Mouse (Mus musculus) 3T3-L1 (cell line): ENCODE measurements around the gene Fscb.

Experiments used
- DNase-seq: peaks from one replicate; pipeline ENCODE4 v3.0.0-alpha.2; 2015; ENCODE audit warnings: low read depth, low spot score

The Fscb gene

DNA sequence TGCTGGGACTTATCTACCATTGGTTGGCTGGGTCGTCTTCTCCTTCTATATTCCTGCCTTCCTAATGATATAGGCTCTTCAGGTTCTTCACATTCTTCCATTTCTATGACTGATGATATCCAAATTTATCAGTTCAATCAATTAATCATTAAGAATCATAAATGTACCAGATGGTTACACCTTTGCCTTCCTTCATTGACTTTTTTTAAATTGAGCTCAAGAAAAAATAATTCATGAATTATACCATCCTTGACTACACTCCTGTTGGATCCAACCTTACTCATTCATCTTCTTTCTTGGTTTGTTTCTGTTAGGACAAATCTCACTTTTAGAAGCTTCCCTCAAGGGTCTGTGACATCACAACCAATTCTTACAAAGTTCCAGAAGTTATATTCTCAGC is at the start of gene Fscb:
Gene Fscb, minus strand, starts transcription at position 101 of the 400 bp plus-strand sequence.
- DNase-seq, result no peak

DNA sequence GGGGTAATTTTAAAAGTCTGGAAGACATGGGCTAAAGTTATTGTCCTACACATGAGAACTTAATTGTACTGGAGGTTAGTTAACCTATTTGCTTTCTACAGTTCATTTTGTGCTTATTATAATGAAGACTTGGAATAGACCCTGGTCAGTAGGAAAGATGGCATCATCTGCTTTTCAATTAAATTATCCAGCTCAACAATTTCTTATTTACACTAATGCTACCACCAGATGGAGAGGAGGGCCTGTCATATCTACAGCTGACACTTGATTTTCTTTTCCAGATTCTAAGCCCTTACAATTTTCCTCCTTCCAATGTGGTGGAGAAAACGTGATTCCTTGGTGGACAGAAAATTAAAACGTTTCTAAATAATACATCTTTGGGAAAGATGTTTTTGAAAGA is 42.3 kb upstream of the Fscb start:
- DNase-seq, result no peak

DNA sequence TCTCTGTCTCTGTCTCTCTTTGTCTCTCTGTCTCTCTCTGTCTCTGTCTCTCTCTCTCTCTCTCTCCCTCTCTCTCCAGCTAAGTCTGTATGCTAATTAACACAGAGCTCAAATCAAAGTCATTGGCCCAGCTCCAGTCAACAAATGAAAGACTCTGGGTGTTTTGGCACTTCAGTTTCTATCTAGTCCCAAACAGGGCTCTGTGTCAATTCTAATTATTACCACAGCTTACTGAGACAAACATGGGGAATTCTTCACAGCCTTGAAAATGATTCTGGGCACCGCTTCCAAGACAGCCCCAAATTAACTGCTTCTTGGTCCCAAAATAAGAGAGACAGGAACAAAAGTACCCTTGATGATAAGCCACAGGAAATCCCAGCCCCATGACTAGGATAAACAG is 38.9 kb upstream of the Fscb start:
- DNase-seq, result no peak

- DNase-seq, result no peak
Observed at GRCm38 (mm10) chr12:64497706-64498105, 23.2 kb upstream of the Fscb start.

DNA sequence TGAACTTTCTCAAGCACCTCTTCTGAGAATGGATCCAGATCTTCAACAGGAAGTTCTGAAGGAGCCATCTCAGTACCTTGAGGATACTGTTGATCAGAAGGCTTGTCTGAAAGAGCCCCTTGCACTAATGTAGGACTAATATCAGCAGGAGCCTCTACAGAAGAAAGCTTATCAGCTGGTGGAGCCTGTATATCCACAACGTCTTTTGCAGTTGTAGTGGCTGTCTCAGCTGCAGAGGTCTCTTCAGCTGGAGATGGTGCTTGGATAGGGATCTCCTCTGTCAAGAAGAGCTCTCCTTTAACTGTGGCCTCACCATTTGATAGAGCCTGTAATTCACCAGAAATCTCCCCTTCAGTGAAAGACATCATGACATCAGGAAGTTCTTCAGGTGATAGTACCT is 875 bp downstream of the Fscb start:
- DNase-seq, result no peak

DNA sequence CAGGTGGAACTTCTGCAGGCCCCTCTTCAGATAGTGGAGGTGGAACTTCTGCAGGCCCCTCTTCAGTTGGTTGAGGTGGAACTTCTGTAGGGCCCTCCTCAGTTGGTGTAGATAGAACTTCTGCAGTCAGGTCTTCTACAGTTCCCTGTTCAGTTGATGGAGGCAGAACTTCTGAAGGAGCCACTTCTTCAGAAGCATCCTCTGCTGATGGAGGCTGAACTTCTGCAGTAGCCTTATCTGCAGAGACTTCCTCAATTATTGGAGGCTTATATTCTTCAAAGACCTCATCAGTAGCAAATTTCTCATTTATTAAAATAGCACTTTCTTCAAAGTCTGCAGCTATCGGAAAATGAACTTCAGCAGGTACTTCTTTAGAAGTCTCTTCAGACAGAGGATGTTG is 1.4 kb downstream of the Fscb start:
- DNase-seq, result no peak

DNA sequence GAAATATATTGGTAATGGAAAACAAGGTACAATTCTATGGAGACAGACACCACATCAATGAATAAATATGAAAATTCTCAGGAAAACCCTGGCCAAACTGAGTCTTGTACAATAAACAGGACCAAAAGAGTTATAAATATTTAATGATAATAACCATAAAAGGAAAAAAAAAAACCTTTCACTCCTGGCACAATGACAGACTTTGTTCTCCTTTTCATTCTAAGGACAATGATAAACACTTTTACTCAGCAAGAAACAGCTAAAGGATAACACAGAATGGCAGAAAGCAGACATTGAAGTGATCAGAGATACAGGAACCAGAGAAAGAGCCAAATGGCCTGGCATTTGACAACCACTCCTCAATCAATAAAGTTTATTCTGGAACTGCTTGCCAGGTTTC is 19.3 kb downstream of the Fscb start:
- no peak for DNase-seq

- peak; percentile 3 for DNase-seq
Observed at GRCm38 (mm10) chr12:64449911-64450310, 24.6 kb downstream of the Fscb start.

DNA sequence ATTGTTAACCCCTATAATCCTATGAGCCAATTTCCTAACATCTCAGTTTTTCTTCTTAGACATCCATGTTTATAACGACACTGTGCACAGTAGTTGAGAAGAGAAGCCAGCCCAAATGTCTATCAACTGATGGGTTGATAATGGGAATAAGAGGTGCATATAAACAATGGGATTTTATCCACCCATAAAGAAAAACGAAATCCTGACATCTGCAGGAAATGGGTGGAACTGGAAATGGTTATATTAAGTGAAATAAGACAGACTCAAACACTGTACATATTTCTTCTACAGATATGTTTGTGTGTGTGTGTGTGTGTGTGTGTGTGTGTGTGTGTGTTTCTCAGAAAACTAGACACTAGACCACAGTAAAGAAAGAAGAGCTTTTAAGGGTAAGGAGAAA is 37.8 kb downstream of the Fscb start:
- DNase-seq, result no peak
